Mouse (Mus musculus): ENCODE data around the gene Slc7a9.

- no peak for TF ChIP-seq CTCF (IDR thresholded peaks at IDR 0.05; ENCODE audit: low read depth, low read length)
- no peak for TF ChIP-seq POLR2A (IDR thresholded peaks at IDR 0.05; ENCODE audit: extremely low read depth, insufficient read depth, low read length)
These were observed 38.0 kb downstream of the Slc7a9 start for GRCm38 (mm10) chr7:35486553-35486952.

Data from liver, adult 2 months (tissue).